Mouse (Mus musculus) bone marrow, adult 2 months (tissue): ENCODE data around the gene Ap2a2. TPM values are rescaled to one million over a fixed set of nuclear protein-coding genes. Genes with fewer than 3 reads are reported as not detected.
"Not testable (repeated sequence)": the region's sequence is repeated elsewhere in the genome, so short reads cannot be mapped to it uniquely, and the experiment has no call there.

Experiments
- H3K27ac ChIP-seq: fragments of 200-500 bp; 2 replicates; pipeline ENCODE4 v1.5.1; 2012; ENCODE audit warnings: low read depth, mild to moderate bottlenecking, control low read depth, inconsistent platforms, low read length; ENCODE audit not compliant: control insufficient read depth, poor library complexity, insufficient read depth
- H3K4me1 ChIP-seq: fragments of 200-500 bp; 2 replicates; pipeline ENCODE4 v1.6.1; 2011; ENCODE audit warnings: low read length; ENCODE audit not compliant: control insufficient read depth, insufficient read depth
- H3K4me3 ChIP-seq: fragments of 200-500 bp; replicated peaks from 2 replicates; pipeline ENCODE3; 2011; ENCODE audit warnings: mild to moderate bottlenecking, low read depth, low read length, control low read depth; ENCODE audit not compliant: control insufficient read depth
- CTCF ChIP-seq: fragments of 200-500 bp; IDR thresholded peaks from 2 replicates; pipeline ENCODE4 v1.5.1; 2011; ENCODE audit warnings: low read length, control low read depth; ENCODE audit not compliant: control insufficient read depth, insufficient read depth
- POLR2A ChIP-seq: fragments of 200-500 bp; IDR thresholded peaks from 2 replicates; pipeline ENCODE4 v1.6.1; 2011; ENCODE audit warnings: low read depth, mild to moderate bottlenecking, control low read depth, low read length, borderline replicate concordance; ENCODE audit not compliant: control insufficient read depth
- WGBS: fragments of 180-500 bp; shearing (Covaris S2); methylation state at CpG from one replicate; pipeline ENCODE4 v1.1.7; 2018; 5-methylcytosine and 5-hydroxymethylcytosine counted together
- polyA plus RNA-seq: library from polyadenylated mRNA; stranded (reverse); fragments of >200 nt; gene quantifications from 2 replicates; pipeline ENCODE4 v1.2.4, GENCODE M21; 2011; ENCODE audit warnings: low replicate concordance; ENCODE audit not compliant: missing spikeins, insufficient read depth, insufficient read length

Ap2a2 gene
- polyA plus RNA-seq, 1 experiment: 59.9 TPM

DNA sequence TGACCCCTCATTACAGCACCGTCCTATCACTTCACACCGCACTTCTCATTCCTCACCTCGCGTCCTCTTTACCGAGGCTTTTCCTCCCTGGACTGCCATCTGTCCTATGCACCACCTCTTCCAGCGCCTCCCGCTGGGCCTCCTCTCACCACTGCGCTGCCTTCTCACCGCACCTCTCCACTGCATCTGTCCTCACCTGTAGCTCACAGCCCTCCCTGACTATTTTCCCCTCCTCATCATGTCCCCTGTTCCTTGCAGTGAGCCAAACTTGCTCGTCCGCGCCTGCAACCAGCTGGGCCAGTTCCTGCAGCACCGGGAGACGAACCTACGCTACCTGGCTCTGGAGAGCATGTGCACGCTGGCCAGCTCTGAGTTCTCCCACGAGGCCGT lies 50.4 kb downstream of the Ap2a2 start:
- Histone ChIP-seq H3K4me1 (peaks cover 1% of the 10 kb centered on the region; the same call in 1 of the 2 replicates), H3K27ac (no peak overlapping the region), H3K4me3 (no peak overlapping the region)
- no peak for TF ChIP-seq POLR2A
- no peak for TF ChIP-seq CTCF
- WGBS: 95% methylated on average over 18 of the region's 18 CpGs

DNA sequence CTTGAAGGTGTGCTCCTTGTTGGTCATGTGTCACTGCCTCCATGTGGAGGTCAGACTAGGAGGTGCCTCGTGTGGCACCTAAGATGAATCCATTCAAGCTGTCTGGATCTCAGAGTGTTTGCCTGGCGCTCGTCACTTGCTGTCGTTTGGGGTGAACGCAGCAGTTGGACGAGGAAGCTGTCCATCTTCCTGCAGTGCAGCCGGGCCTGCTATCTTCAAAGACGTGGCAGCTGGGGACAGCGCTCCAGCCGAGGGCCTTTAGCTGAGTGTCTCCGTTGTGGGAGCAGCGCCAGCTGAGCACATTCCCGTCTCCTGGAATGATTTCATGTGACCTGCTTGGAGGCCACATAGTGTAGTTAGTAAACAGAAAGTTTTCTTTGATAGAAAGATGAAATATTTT lies 50.8 kb downstream of the Ap2a2 start:
- TF ChIP-seq CTCF (no peak), POLR2A (no peak)
- Histone ChIP-seq H3K4me1 (peaks cover 1% of the 10 kb centered on the region; the same call in 1 of the 2 replicates), H3K4me3 (no peak overlapping the region), H3K27ac (no peak overlapping the region)
- 93% methylated on average over 13 of the region's 13 CpGs for WGBS

DNA sequence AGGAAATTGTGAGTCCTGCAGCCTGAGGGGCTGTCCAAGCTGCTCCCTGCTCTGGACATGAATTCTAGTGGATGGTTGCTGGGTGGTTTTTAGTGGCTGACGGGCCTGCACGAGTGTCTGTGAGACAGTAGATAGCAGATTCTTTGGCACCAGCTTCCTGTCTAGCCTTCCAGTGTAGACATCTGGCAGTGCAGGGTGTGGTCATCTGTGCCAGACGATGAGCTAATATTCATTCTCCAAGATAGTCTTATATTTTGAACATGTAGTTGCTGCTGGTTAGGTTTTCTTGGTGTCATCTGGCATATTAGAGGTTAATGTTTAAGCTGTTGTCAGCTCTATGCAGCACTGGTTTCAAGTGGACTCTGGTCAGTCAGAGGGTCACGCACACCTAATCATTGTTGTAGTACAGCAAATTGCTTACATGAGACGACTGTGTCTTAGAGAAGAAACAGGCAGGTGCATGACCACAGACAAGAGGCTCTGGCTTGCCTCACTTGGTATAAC lies 52.4 kb downstream of the Ap2a2 start:
- peaks cover 1% of the 10 kb centered on the region; the same call in 1 of the 2 replicates for H3K4me1 ChIP-seq
- no peak overlapping the region for H3K4me3 ChIP-seq
- 59% methylated on average over 5 of the region's 5 CpGs for WGBS
- no peak for TF ChIP-seq CTCF
- TF ChIP-seq POLR2A: no peak
- H3K27ac ChIP-seq: peak overlapping the region; percentile 91

DNA sequence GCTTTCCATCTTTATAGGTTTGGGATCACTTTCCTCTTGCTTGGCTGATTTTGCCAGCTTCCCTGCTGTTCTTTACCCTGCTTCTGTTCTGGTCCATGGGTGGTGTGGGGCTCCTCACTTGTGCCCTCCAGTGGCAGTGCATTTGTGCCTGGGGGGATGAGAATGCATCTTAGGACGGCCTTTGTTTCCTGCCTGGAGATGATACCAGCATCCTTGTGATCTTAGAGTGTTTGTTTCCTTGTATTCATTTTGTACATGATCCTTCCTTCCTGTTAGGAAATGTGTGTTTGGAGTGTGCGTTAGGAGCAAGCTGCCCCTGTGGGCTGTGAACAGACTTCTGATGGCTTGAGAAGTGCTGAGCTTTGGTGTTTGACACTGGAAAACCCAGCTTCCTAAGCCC lies 62.2 kb downstream of the Ap2a2 start:
- 87% methylated on average over 2 of the region's 2 CpGs for WGBS
- H3K4me3 ChIP-seq: no peak overlapping the region
- H3K4me1 ChIP-seq: no peaks in the 10 kb centered on the region
- H3K27ac ChIP-seq: no peak overlapping the region
- TF ChIP-seq POLR2A (no peak), CTCF (no peak)

DNA sequence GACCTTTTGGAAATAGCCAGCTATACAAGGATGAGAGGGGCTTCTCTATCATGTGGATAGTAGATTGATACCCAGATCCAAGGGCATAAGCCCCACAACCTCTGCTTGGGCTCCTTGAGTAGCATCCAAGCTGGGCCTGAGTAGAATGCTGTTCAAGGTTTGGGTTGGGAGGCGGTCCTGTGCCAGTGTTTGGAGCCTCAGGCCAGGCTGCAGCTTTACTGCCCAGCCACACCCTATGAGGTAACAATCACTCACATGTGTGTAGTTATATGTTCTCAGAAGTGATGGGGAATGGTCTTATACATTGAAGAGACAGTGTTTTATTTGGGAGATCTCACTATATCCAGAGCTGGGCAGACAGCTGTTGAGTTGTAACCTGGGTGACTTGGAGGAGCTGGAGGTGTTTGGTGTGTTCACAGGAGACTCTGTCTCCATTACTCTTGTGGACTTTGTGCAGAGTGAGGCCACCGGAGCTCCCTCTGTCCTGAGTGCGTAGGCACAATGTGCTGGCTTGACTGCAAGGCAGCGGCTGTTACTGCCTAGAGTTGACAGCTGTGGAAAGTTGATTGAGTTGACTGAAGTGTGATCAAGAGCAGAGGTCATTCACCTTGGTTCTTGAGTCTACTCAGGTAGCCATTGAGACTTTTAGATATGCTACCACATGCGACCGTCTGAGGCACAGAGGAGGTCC lies 63.3 kb downstream of the Ap2a2 start:
- WGBS: 94% methylated on average over 6 of the region's 6 CpGs

DNA sequence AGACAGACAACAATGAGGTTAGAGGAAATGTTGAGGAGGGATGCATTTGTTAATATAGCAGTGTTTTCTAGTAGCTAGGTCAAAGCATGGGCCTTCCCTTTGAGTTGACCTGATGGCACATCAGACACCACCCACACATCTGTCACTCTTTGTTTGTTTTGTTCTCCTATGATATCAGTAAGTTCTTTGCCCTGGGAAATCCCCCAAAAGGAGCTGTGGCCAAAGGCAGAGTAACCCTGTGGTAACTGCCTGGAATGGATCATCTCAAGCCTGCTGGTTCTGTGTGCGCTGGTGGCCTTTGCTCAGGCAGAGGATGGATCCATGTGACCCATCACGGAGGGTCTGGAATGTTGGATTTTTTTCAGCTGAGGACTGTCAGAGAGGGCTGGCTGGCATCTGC lies 66.0 kb downstream of the Ap2a2 start:
- Histone ChIP-seq H3K4me1 (no peaks in the 10 kb centered on the region), H3K4me3 (no peak overlapping the region), H3K27ac (no peak overlapping the region)
- WGBS: 91% methylated on average over 2 of the region's 2 CpGs
- TF ChIP-seq POLR2A: no peak

More for the DNA sequence above, 63.3 kb downstream of the Ap2a2 start:
- no peak for TF ChIP-seq CTCF
- no peak for TF ChIP-seq POLR2A
- H3K4me3 ChIP-seq: no peak overlapping the region
- no peak overlapping the region for H3K27ac ChIP-seq
- H3K4me1 ChIP-seq: no peaks in the 10 kb centered on the region

DNA sequence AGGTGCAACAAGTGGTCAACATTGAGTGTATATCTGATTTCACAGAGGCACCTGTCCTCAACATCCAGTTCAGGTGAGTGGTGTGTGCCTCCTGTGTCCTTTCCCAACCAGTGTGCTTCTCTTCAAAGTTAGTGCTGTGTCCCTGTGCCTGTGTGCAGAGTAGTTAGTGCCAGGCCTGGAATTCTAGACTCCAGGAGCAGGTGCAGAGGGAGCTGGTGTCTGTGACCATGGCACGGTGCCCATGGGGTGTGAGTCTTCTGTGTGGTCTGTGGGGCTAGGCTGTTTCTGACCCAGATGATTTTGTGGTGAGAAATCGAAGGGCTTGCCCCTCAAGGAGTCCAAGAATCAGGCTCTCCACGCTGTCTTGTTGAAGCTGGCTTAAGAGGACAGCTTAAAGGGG lies 67.3 kb downstream of the Ap2a2 start:
- H3K4me1 ChIP-seq: no peaks in the 10 kb centered on the region
- H3K27ac ChIP-seq: no peak overlapping the region
- H3K4me3 ChIP-seq: no peak overlapping the region
- 90% methylated on average over 3 of the region's 3 CpGs for WGBS
- TF ChIP-seq POLR2A (no peak), CTCF (no peak)

DNA sequence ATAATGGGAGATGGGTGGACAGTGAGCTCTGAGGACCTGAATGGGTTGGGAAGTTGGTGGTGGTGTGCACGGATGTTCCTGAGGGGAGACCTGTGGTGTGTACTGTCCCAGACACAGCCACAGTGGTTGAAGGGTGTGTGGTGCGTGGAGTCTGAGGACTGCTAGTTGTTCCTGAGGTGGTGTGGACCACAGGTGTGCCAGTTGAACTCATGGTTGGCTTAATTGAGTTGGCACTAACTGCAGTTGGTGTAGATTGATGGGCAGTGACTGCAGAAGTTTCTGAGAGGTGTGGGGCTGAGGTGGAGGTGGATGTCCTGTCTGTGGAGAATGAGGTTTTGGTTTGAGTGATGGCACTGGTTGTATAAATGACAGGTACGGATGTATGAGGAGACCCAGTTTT lies 76.1 kb downstream of the Ap2a2 start:
- WGBS: 95% methylated on average over 2 of the region's 3 CpGs
- not testable (repeated sequence) for H3K4me1 ChIP-seq, H3K27ac ChIP-seq, H3K4me3 ChIP-seq

DNA sequence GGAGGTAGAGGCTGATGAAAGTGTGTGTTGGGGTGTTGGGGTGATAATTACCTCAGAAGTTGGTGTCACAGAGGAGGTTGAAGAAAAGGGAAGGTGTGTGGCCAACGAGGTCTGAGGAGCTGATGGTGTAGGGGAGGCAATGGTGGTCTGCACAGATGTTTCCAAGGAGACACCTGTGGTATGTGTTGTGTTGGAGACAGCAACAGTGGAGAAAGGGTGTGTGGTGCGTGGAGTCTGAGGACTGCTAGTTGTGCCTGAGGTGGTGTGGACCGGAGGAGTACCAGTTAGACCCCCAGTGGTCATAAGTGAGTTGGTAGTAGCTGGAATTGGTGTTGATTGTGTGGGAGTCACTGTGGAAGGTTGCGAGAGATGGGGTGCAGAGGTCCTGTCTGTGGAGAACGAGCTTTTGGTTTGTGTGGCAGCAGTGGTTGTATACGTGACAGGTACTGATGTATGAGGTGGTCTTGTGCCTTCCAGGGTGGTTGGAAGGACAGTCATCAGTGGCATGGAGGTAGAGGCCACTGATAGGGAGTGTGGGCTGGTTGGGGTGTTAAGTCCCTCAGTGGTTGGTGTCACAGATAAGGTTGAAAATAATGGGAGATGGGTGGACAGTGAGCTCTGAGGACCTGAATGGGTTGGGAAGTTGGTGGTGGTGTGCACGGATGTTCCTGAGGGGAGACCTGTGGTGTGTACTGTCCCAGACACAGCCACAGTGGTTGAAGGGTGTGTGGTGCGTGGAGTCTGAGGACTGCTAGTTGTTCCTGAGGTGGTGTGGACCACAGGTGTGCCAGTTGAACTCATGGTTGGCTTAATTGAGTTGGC lies 76.8 kb downstream of the Ap2a2 start:
- 85% methylated on average over 6 of the region's 8 CpGs for WGBS
- not testable (repeated sequence) for H3K27ac ChIP-seq, H3K4me1 ChIP-seq, H3K4me3 ChIP-seq

DNA sequence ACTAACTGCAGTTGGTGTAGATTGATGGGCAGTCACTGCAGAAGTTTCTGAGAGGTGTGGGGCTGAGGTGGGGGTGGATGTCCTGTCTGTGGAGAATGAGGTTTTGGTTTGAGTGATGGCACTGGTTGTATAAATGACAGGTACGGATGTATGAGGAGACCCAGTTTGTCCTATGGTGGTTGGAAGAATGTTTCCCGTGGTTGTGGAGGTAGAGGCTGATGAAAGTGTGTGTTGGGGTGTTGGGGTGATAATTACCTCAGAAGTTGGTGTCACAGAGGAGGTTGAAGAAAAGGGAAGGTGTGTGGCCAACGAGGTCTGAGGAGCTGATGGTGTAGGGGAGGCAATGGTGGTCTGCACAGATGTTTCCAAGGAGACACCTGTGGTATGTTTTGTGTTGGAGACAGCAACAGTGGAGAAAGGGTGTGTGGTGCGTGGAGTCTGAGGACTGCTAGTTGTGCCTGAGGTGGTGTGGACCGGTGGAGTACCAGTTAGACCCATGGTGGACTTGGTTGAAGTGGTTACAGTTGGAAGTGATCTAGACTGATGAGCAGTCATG lies 77.4 kb downstream of the Ap2a2 start:
- H3K4me3 ChIP-seq, H3K27ac ChIP-seq, H3K4me1 ChIP-seq: not testable (repeated sequence)
- WGBS: 75% methylated on average over 5 of the region's 5 CpGs
